Mouse (Mus musculus) E14TG2a.4 (cell line): ENCODE measurements around the gene Fgf8.
A peak's percentile ranks its signal among the peaks of the same experiment; 100 is the strongest.

Experiments
- H3K27me3 ChIP-seq: 2 replicates; pipeline ENCODE4 v1.6.1; 2014; ENCODE audit warnings: low read length, control low read depth; ENCODE audit not compliant: insufficient read depth
- H3K36me3 ChIP-seq: 2 replicates; pipeline ENCODE4 v1.6.1; 2014; ENCODE audit warnings: low read length, control low read depth; ENCODE audit not compliant: insufficient read depth
- H3K4me1 ChIP-seq: replicated peaks from 2 replicates; pipeline ENCODE4 v1.6.1; 2014; ENCODE audit warnings: low read depth, low read length, control low read depth
- H3K4me3 ChIP-seq: replicated peaks from 2 replicates; pipeline ENCODE4 v1.5.1; 2014; ENCODE audit warnings: mild to moderate bottlenecking, low read length
- H3K9me3 ChIP-seq: 2 replicates; pipeline ENCODE4 v1.6.1; 2014; ENCODE audit warnings: low read length, control low read depth
- CTCF ChIP-seq: conservative IDR thresholded peaks from 2 replicates; pipeline ENCODE4 v1.5.1; 2014; ENCODE audit warnings: low read length
- NANOG ChIP-seq: IDR thresholded peaks from 2 replicates; pipeline ENCODE4 v1.6.1; 2014; ENCODE audit warnings: borderline replicate concordance, low read length, mixed read lengths
- POU5F1 ChIP-seq: IDR thresholded peaks from 2 replicates; pipeline ENCODE4 v1.6.1; 2014; ENCODE audit warnings: low read length, borderline replicate concordance

Fgf8 gene

GRCm38 (mm10) chr19:45725677-45726277 lies 16.9 kb downstream of the Fgf8 start:
- TF ChIP-seq CTCF = no peak
- TF ChIP-seq POU5F1 = no peak
- no peak for TF ChIP-seq NANOG
- H3K4me1 ChIP-seq = peaks cover 16% of the 10 kb centered on the region

GRCm38 (mm10) chr19:45722188-45722587 lies 20.5 kb downstream of the Fgf8 start:
- TF ChIP-seq POU5F1 (no peak), CTCF (peak; percentile 66), NANOG (no peak)
- H3K27me3 ChIP-seq = peaks cover 12% of the 10 kb centered on the region
- peaks cover 34% of the 10 kb centered on the region for H3K4me1 ChIP-seq
- H3K36me3 ChIP-seq = no peaks in the 10 kb centered on the region
- no peaks in the 10 kb centered on the region for H3K9me3 ChIP-seq
- H3K4me3 ChIP-seq = no peak overlapping the region

More at GRCm38 (mm10) chr19:45725677-45726277, 16.9 kb downstream of the Fgf8 start:
- no peak overlapping the region for H3K4me3 ChIP-seq
- no peaks in the 10 kb centered on the region for H3K9me3 ChIP-seq
- H3K27me3 ChIP-seq = peaks cover 36% of the 10 kb centered on the region
- H3K36me3 ChIP-seq = no peaks in the 10 kb centered on the region

GRCm38 (mm10) chr19:45718286-45718685 lies 24.4 kb downstream of the Fgf8 start:
- TF ChIP-seq NANOG (no peak), POU5F1 (no peak), CTCF (no peak)
- Histone ChIP-seq H3K27me3 (peaks cover 10% of the 10 kb centered on the region; the same call in 1 of the 2 replicates), H3K9me3 (no peaks in the 10 kb centered on the region), H3K36me3 (no peaks in the 10 kb centered on the region), H3K4me3 (no peak overlapping the region), H3K4me1 (peaks cover 28% of the 10 kb centered on the region)

GRCm38 (mm10) chr19:45717493-45718220 lies 25.1 kb downstream of the Fgf8 start:
- TF ChIP-seq POU5F1 (no peak), CTCF (no peak), NANOG (no peak)

GRCm38 (mm10) chr19:45708704-45709103 lies 34.0 kb downstream of the Fgf8 start:
- H3K9me3 ChIP-seq = no peaks in the 10 kb centered on the region
- H3K4me1 ChIP-seq = peaks cover 13% of the 10 kb centered on the region; the same call in 1 of the 2 replicates
- H3K4me3 ChIP-seq = no peak overlapping the region
- H3K27me3 ChIP-seq = peaks cover 32% of the 10 kb centered on the region
- TF ChIP-seq NANOG = no peak
- TF ChIP-seq CTCF = no peak
- TF ChIP-seq POU5F1 = no peak
- no peaks in the 10 kb centered on the region for H3K36me3 ChIP-seq

More at GRCm38 (mm10) chr19:45717493-45718220, 25.1 kb downstream of the Fgf8 start:
- H3K4me1 ChIP-seq = peaks cover 28% of the 10 kb centered on the region
- H3K4me3 ChIP-seq = no peak overlapping the region
- no peaks in the 10 kb centered on the region for H3K36me3 ChIP-seq
- no peaks in the 10 kb centered on the region for H3K9me3 ChIP-seq
- H3K27me3 ChIP-seq = peaks cover 10% of the 10 kb centered on the region; the same call in 1 of the 2 replicates

- peaks cover 17% of the 10 kb centered on the region for H3K27me3 ChIP-seq
- no peaks in the 10 kb centered on the region for H3K36me3 ChIP-seq
- no peak overlapping the region for H3K4me3 ChIP-seq
- no peak for TF ChIP-seq POU5F1
- TF ChIP-seq NANOG = no peak
- TF ChIP-seq CTCF = no peak
- no peaks in the 10 kb centered on the region for H3K9me3 ChIP-seq
- peaks cover 14% of the 10 kb centered on the region for H3K4me1 ChIP-seq
These were observed 46.5 kb downstream of the Fgf8 start for GRCm38 (mm10) chr19:45696281-45696600.

- no peaks in the 10 kb centered on the region for H3K9me3 ChIP-seq
- TF ChIP-seq NANOG (no peak), POU5F1 (no peak), CTCF (no peak)
- peak overlapping the region; percentile 46 for H3K4me3 ChIP-seq
- H3K27me3 ChIP-seq = peaks cover 17% of the 10 kb centered on the region
- H3K4me1 ChIP-seq = peaks cover 14% of the 10 kb centered on the region
- H3K36me3 ChIP-seq = no peaks in the 10 kb centered on the region
These were observed 47.0 kb downstream of the Fgf8 start for GRCm38 (mm10) chr19:45695496-45696280.

GRCm38 (mm10) chr19:45694056-45694455 lies 48.7 kb downstream of the Fgf8 start:
- Histone ChIP-seq H3K4me3 (no peak overlapping the region), H3K9me3 (no peaks in the 10 kb centered on the region), H3K36me3 (no peaks in the 10 kb centered on the region), H3K4me1 (peaks cover 14% of the 10 kb centered on the region), H3K27me3 (peaks cover 20% of the 10 kb centered on the region)
- TF ChIP-seq POU5F1 (no peak), NANOG (no peak), CTCF (peak; percentile 27)
